Mouse (Mus musculus): ENCODE measurements around the gene Il18. TPM values are rescaled to one million over a fixed set of nuclear protein-coding genes. Genes with fewer than 3 reads are reported as not detected.
A peak's percentile ranks its signal among the peaks of the same experiment; 100 is the strongest.
"Not testable (repeated sequence)": the region's sequence is repeated elsewhere in the genome, so short reads cannot be mapped to it uniquely, and the experiment has no call there.

Gene Il18
- polyA plus RNA-seq, 1 experiment from 2014 or later, result 9.7 TPM

DNA sequence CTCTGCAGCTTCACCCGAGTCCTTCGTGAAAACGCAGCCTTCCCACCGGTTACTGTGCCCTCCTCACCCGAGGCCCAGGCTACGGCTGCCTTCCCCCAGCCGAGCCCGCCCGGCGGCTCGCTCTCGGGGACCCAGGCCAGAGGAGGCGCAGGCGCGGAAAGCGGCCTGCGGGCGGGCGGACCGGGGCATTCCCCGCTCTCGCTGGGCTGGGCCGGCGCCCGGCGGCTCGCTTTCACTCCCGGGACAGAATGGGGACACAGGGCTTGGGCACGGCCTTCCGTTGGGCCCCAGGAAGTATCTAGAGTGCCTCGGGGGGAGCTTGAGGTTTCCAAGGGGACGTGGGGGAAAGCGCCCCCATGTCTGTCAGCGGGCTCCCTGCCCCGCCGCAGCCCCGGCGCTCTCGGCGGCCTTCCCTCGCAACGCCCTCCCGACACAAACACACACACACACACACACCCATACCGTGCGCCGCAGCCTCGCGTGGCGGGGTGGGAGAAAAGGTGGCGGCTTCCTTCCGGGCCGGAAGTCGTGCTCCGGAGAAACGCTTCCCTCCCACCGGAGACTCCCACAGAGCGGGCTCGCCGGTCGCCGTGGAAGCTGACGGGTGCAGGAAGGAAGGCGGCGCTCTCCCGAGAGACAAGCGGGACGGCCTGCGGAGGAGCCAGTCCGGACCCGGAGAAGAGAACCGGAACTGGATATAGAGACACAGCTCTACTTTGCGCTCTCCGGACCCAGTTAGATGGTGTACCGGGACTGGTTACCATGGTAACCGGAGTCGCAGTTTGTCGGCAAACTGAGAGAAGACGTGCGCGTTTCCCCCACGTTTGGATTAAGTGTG lies 62.4 kb downstream of the Il18 start, which contains the start of the genes Pih1d2 and Nkapd1:
Gene Pih1d2 (plus strand): TSS at position 556 of the 838 bp plus-strand sequence.
Gene Nkapd1 (minus strand): TSS at position 699 of the 838 bp plus-strand sequence.
- H3K36me3 ChIP-seq, result peaks cover 27% of the 10 kb centered on the region
- peak within 1 kb of the TSS; percentile 93 for H3K27ac ChIP-seq
- H3K4me1 ChIP-seq, result peaks cover 12% of the 10 kb centered on the region
- no peaks in the 10 kb centered on the region for H3K9me3 ChIP-seq (replicated peaks)
- H3K27me3 ChIP-seq, result no peaks in the 10 kb centered on the region
- WGBS, result 0% methylated on average over 80 of the region's 81 CpGs
- peak within 1 kb of the TSS; percentile 79 for H3K4me2 ChIP-seq (replicated peaks)
- H3K4me3 ChIP-seq, result peak within 1 kb of the TSS; percentile 94
- peak within 1 kb of the TSS; percentile 85 for H3K9ac ChIP-seq
- ATAC-seq (ENCODE audit: low FRiP score), result peak; percentile 95

- Histone ChIP-seq H3K27ac (no peak overlapping the region), H3K4me3 (peak overlapping the region; percentile 94), H3K4me2 (replicated peaks) (peak overlapping the region; percentile 79), H3K9me3 (replicated peaks) (no peaks in the 10 kb centered on the region), H3K36me3 (peaks cover 20% of the 10 kb centered on the region), H3K4me1 (peaks cover 12% of the 10 kb centered on the region), H3K27me3 (no peaks in the 10 kb centered on the region), H3K9ac (no peak overlapping the region)
- ATAC-seq (ENCODE audit: low FRiP score), result no peak
- 68% methylated on average over 9 of the region's 9 CpGs for WGBS
These were observed 63.2 kb downstream of the Il18 start for GRCm38 (mm10) chr9:50617794-50618330.

- H3K4me1 ChIP-seq; H3K9me3 ChIP-seq (replicated peaks); ATAC-seq (ENCODE audit: low FRiP score); H3K9ac ChIP-seq; H3K4me2 ChIP-seq (replicated peaks); H3K27me3 ChIP-seq; H3K27ac ChIP-seq; H3K4me3 ChIP-seq: not testable (repeated sequence)
- 97% methylated on average over 6 of the region's 8 CpGs for WGBS
- H3K36me3 ChIP-seq, result peaks cover 31% of the 10 kb centered on the region
These were observed 76.3 kb downstream of the Il18 start for GRCm38 (mm10) chr9:50630903-50631302.

Other genes with a start within 250 kb of the Il18 start
- 121 and 142 TPM in 2 replicates for gene Rpl10-ps3, start 209.9 kb upstream of the Il18 start, polyA plus RNA-seq (2016; fragmentation: Nextera tagmentation; extraction: Ambion mirVana)
- gene Plet1, start 60.3 kb upstream of the Il18 start, polyA plus RNA-seq (2016; fragmentation: Nextera tagmentation; extraction: Ambion mirVana), result 0.79 and 1.1 TPM in 2 replicates
- 95.1 and 96.2 TPM in 2 replicates for gene Pts, start 26.1 kb upstream of the Il18 start, polyA plus RNA-seq (2016; fragmentation: Nextera tagmentation; extraction: Ambion mirVana)
- gene Bco2, start 354 bp downstream of the Il18 start, polyA plus RNA-seq (2016; fragmentation: Nextera tagmentation; extraction: Ambion mirVana), result 0.17 and 0.28 TPM in 2 replicates
- gene Tex12, start 6.5 kb downstream of the Il18 start, polyA plus RNA-seq (2016; fragmentation: Nextera tagmentation; extraction: Ambion mirVana), result 0.55 TPM in 1 of 2 replicates, not detected in the other
- 208 TPM in 2 replicates for gene Sdhd, start 49.0 kb downstream of the Il18 start, polyA plus RNA-seq (2016; fragmentation: Nextera tagmentation; extraction: Ambion mirVana)
- gene Timm8b, start 49.1 kb downstream of the Il18 start, polyA plus RNA-seq (2016; fragmentation: Nextera tagmentation; extraction: Ambion mirVana), result 280 and 325 TPM in 2 replicates
- 8.4 and 8.8 TPM in 2 replicates for gene Pih1d2, start 62.5 kb downstream of the Il18 start, polyA plus RNA-seq (2016; fragmentation: Nextera tagmentation; extraction: Ambion mirVana)
- gene Nkapd1, start 62.6 kb downstream of the Il18 start, polyA plus RNA-seq (2016; fragmentation: Nextera tagmentation; extraction: Ambion mirVana), result 32.9 and 34.7 TPM in 2 replicates
- 41.5 and 54.8 TPM in 2 replicates for gene Dlat, start 105.0 kb downstream of the Il18 start, polyA plus RNA-seq (2016; fragmentation: Nextera tagmentation; extraction: Ambion mirVana)
- 33.7 and 35.2 TPM in 2 replicates for gene Dixdc1, start 184.7 kb downstream of the Il18 start, polyA plus RNA-seq (2016; fragmentation: Nextera tagmentation; extraction: Ambion mirVana)
- 2.5 TPM in 2 replicates for gene 2310030G06Rik, start 191.7 kb downstream of the Il18 start, polyA plus RNA-seq (2016; fragmentation: Nextera tagmentation; extraction: Ambion mirVana)
- gene Cryab, start 196.5 kb downstream of the Il18 start, polyA plus RNA-seq (2016; fragmentation: Nextera tagmentation; extraction: Ambion mirVana), result 11.9 and 20.7 TPM in 2 replicates
- gene Hspb2, start 197.5 kb downstream of the Il18 start, polyA plus RNA-seq (2016; fragmentation: Nextera tagmentation; extraction: Ambion mirVana), result 1.7 and 6.9 TPM in 2 replicates
- gene Fdxacb1, start 213.4 kb downstream of the Il18 start, polyA plus RNA-seq (2016; fragmentation: Nextera tagmentation; extraction: Ambion mirVana), result 11.6 and 12.5 TPM in 2 replicates
- gene Alg9, start 220.2 kb downstream of the Il18 start, polyA plus RNA-seq (2016; fragmentation: Nextera tagmentation; extraction: Ambion mirVana), result 44.9 and 50.6 TPM in 2 replicates
- gene 1110032A03Rik, start 220.7 kb downstream of the Il18 start, polyA plus RNA-seq (2016; fragmentation: Nextera tagmentation; extraction: Ambion mirVana), result 38.4 and 43.9 TPM in 2 replicates

All from hindbrain, embryonic 12.5 days (tissue).